Mouse (Mus musculus) lung, embryonic 15.5 days (tissue): ENCODE data around the gene Cxcr5. TPM values are rescaled to one million over a fixed set of nuclear protein-coding genes. Genes with fewer than 3 reads are reported as not detected.

Source experiments
- ATAC-seq: fragments of 200-750 bp; cut with Nextera tagmentation; 2 replicates; pipeline ENCODE4 v1.8.0; 2017; ENCODE audit warnings: moderate number of reproducible peaks, borderline replicate concordance; ENCODE audit not compliant: low FRiP score, low TSS enrichment; ENCODE audit errors: extremely low read depth
- H3K27ac ChIP-seq: fragments of 300-500 bp; sonication (generic); 2 replicates; pipeline ENCODE4 v1.5.1; 2015; ENCODE audit warnings: moderate library complexity, mild to moderate bottlenecking, inconsistent platforms
- H3K27me3 ChIP-seq: fragments of 300-500 bp; sonication (generic); 2 replicates; pipeline ENCODE4 v1.6.1; 2015; ENCODE audit warnings: inconsistent platforms
- H3K36me3 ChIP-seq: fragments of 300-500 bp; sonication (generic); 2 replicates; pipeline ENCODE4 v1.6.1; 2015; ENCODE audit warnings: inconsistent platforms
- H3K4me1 ChIP-seq: fragments of 300-500 bp; sonication (generic); 2 replicates; pipeline ENCODE4 v1.6.1; 2015; ENCODE audit warnings: inconsistent platforms
- H3K4me2 ChIP-seq: fragments of 300-500 bp; sonication (generic); 2 replicates; pipeline ENCODE4 v1.6.1; 2015; ENCODE audit warnings: inconsistent platforms, mild to moderate bottlenecking, moderate library complexity
- H3K4me3 ChIP-seq: fragments of 300-500 bp; sonication (generic); 2 replicates; pipeline ENCODE4 v1.5.1; 2015; ENCODE audit warnings: mild to moderate bottlenecking, inconsistent platforms
- H3K9ac ChIP-seq: fragments of 300-500 bp; sonication (generic); 2 replicates; pipeline ENCODE4 v1.6.1; 2015; ENCODE audit warnings: inconsistent platforms
- H3K9me3 ChIP-seq: fragments of 300-500 bp; sonication (generic); 2 replicates; pipeline ENCODE4 v1.6.1; 2016; ENCODE audit warnings: inconsistent platforms
- WGBS: fragments of 180-500 bp; shearing (Covaris S2); methylation state at CpG from one replicate; pipeline ENCODE4 v1.1.7; 2015; 5-methylcytosine and 5-hydroxymethylcytosine counted together
- polyA plus RNA-seq: library from polyadenylated mRNA; unstranded; fragments of >200 nt; fragmentation: Nextera tagmentation; extraction: Ambion mirVana; gene quantifications from 2 replicates; pipeline ENCODE4 v1.2.1, GENCODE M21; 2015

Gene Cxcr5
- polyA plus RNA-seq, 1 experiment from 2014 or later = not detected

DNA sequence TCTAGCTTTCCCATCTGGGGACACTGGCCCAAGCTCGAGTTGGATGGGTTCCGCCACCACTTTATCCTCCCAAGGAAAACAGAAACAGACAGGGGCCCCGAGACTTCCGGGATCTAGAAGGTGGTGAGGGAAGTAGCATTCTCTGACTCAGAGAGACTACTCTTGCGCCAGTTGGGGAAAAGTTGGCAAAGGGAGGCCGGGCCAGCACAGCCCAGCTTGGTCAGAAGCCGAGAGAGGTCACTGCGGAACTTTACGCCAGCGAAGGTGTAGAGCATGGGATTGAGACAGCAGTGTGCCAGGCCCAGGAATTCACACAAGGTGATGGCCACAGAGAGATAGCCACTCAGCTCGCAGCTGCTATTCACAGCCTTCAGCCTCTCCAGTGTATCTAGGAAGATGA lies 48.6 kb downstream of the Cxcr5 start:
- H3K9ac ChIP-seq = no peak overlapping the region
- no peak overlapping the region for H3K27ac ChIP-seq
- no peak overlapping the region for H3K4me3 ChIP-seq
- WGBS = 76% methylated on average over 11 of the region's 11 CpGs
- ATAC-seq = no peak
- peaks cover 46% of the 10 kb centered on the region for H3K4me1 ChIP-seq
- H3K9me3 ChIP-seq = no peaks in the 10 kb centered on the region
- H3K4me2 ChIP-seq = no peak overlapping the region
- peaks cover 14% of the 10 kb centered on the region; the same call in 1 of the 2 replicates for H3K36me3 ChIP-seq
- H3K27me3 ChIP-seq = no peaks in the 10 kb centered on the region

DNA sequence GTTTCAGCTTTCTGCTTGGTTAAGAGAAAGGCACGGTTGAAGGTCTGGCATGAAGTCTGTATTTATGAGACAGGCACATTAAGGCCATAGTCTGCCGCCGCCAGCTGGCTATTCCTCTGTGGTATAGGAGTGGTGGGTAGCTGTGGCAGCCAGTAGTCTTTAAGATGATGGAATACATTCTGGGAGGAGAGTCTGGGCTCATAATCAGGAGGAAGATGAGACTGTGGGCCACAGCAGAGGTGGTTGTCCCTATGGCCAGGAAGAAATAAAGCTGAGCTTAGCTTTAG lies 49.0 kb downstream of the Cxcr5 start:
- H3K4me1 ChIP-seq = peaks cover 46% of the 10 kb centered on the region
- H3K4me2 ChIP-seq = no peak overlapping the region
- no peak overlapping the region for H3K4me3 ChIP-seq
- no peak overlapping the region for H3K9ac ChIP-seq
- no peaks in the 10 kb centered on the region for H3K27me3 ChIP-seq
- 83% methylated on average over 3 of the region's 3 CpGs for WGBS
- no peaks in the 10 kb centered on the region for H3K9me3 ChIP-seq
- H3K27ac ChIP-seq = no peak overlapping the region
- H3K36me3 ChIP-seq = peaks cover 18% of the 10 kb centered on the region
- no peak for ATAC-seq

DNA sequence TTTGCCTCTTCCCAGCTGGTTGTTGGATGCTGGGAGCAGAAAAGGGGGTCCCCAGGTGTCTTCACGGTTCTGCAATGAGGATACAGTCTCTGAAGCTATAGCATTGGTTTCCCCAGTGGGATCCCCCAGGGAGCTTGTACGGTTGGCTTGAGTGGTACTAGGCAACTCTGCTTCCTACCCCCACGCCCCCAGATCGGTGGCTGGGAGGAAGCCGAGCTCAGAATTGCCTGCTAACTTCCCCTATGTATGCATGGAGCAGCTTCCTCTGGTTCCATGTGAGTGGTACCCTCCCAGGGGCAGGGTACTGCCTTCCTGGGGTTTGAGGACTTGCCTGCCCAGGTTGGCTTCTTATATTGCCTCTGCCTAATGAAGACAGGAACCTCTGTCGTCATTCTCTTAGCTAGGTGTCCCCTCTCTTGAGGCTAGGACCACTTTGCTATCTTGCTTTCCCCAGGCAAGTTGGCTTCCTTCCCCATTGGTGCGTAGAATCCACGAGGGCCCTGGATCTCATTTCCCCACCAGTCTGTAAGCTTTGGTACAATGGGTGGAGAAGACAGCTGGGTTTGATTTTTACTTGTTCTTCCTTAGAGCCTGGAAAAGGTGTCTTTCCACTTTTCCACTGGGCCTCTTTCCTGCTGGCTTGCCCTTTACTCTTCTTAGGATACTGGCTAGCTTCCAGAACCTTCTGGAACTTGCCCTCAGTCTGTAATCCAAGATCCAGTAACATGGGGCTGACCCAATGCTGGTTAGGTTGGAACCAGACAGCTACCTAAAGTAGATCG lies 49.6 kb downstream of the Cxcr5 start:
- no peak overlapping the region for H3K9ac ChIP-seq
- H3K36me3 ChIP-seq = peaks cover 23% of the 10 kb centered on the region
- no peak overlapping the region for H3K4me3 ChIP-seq
- WGBS = 68% methylated on average over 9 of the region's 9 CpGs
- 0 out of 2 replicates have a peak overlapping the region, but pooled peaks have one; percentile 16 for H3K27ac ChIP-seq
- peaks cover 46% of the 10 kb centered on the region for H3K4me1 ChIP-seq
- ATAC-seq = no peak
- H3K27me3 ChIP-seq = no peaks in the 10 kb centered on the region
- H3K9me3 ChIP-seq = no peaks in the 10 kb centered on the region
- H3K4me2 ChIP-seq = no peak overlapping the region

DNA sequence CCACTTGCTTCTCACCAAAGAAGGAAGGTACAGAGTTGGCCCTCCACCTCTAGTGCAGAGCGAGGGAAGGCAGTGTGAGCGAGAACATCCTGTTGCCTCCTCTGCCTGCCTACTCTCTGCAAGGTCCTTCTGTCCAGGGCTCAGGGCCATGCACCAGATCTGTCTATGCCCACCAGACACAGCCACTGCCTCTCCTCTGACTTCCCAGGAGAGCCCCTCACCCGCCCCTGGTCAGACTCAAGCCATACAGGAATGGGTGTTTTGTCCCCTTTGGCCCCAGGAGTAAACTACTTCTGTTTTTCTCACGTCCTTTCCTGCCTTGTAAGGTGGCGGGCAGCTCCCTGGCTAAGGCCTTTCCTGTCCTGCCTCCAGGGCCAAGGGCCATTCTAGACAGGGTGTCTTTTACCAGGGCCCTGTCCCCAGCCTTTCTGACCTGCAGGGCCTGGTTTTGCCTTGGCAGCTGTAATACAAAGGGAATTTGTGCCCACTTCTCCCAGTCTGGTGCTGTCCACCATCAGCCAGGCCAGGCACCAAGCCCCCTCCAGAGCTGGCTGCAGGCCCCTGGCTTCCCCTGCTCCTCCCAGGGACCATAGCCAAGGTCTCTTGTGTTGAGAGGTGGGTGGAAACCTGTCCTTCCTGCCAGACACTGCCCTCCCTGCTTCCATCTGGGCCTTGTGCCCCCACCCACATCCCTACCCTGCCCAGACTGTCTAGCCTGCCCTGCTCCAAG lies 50.6 kb downstream of the Cxcr5 start:
- Histone ChIP-seq H3K4me2 (no peak overlapping the region; the same call in 1 of the 2 replicates), H3K27ac (peak overlapping the region; percentile 67), H3K4me1 (peaks cover 47% of the 10 kb centered on the region), H3K9ac (peak overlapping the region; percentile 2; the same call in 1 of the 2 replicates), H3K9me3 (no peaks in the 10 kb centered on the region), H3K27me3 (no peaks in the 10 kb centered on the region), H3K4me3 (no peak overlapping the region), H3K36me3 (peaks cover 34% of the 10 kb centered on the region)
- ATAC-seq = peak; percentile 52
- WGBS = 50% methylated on average over 5 of the region's 5 CpGs

DNA sequence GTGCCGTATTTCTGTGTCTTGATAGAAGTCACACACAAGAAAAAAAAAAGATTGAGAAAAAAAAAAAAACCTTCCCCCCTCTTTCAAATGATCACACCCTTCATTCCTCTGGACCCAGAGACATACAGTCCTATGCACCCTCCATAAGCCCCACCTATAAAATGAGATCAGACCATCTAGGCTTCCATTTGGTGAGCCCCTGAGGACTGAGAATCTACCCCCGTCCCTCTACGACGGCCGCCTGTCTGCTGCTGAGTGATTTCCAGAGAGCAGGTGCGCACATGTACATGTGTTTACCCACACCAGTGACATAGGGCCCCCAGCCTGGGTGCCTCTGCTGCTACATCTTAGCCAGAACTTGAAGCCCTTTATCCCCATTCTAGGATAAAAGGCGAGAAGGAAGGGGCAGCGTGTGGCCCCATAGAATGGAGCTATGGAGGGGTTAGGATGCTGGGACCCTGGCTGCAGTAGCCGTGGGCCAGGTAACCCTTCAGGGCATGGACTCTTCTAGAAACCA lies 51.3 kb downstream of the Cxcr5 start:
- 35% methylated on average over 9 of the region's 9 CpGs for WGBS
- no peak for ATAC-seq

DNA sequence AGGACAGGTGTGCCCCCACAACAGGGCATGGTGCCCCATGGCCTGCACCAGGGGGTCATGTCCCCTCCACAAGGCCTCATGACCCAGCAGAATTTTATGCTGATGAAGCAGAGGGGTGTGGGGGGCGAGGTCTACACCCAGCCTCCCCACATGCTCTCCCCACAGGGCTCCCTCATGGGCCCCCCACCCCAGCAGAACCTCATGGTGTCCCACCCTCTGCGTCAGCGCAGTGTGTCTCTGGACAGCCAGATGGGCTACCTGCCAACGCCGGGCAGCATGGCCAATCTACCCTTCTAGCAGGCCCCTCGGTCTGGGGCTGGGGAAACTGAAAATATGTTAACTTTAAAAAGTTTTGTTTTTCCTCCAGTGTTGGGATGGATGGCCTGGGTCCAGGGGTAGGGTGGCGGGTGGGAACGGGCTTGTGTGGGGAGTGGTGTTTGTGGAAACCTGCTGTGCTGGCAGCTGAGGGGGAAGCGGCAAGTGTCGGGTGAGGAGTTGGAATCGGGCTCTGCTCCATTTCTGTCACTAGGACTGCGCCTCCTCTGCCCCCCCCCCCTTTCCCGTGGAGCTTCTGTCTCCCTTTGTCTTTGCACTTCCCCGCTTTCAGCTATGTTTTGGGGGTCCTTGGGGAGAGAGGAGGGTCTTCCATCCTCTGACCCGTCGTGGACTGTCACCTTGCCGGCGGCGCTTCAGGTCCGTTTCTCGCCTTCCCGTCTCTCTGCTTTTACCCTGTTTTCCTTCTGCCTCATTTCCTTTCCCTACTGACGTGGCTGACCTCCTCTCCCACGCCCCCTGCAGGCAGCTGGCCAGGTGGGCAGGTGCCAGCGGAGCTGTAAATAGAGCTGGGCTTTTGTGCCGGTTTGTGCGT lies 52.0 kb downstream of the Cxcr5 start:
- H3K9me3 ChIP-seq = no peaks in the 10 kb centered on the region
- peak overlapping the region; percentile 29 for H3K9ac ChIP-seq
- H3K4me2 ChIP-seq = peak overlapping the region; percentile 58
- 8% methylated on average over 25 of the region's 27 CpGs for WGBS
- peaks cover 51% of the 10 kb centered on the region for H3K4me1 ChIP-seq
- H3K27me3 ChIP-seq = no peaks in the 10 kb centered on the region
- peaks cover 48% of the 10 kb centered on the region for H3K36me3 ChIP-seq
- H3K27ac ChIP-seq = peak overlapping the region; percentile 72
- peak overlapping the region; percentile 26 for H3K4me3 ChIP-seq
- peak; percentile 43; the same call in 1 of the 2 replicates for ATAC-seq

More for the DNA sequence above, 51.3 kb downstream of the Cxcr5 start:
- Histone ChIP-seq H3K36me3 (peaks cover 41% of the 10 kb centered on the region), H3K27me3 (no peaks in the 10 kb centered on the region), H3K9ac (no peak overlapping the region), H3K9me3 (no peaks in the 10 kb centered on the region), H3K4me2 (peak overlapping the region; percentile 58; the same call in 1 of the 2 replicates), H3K4me1 (peaks cover 50% of the 10 kb centered on the region), H3K27ac (peak overlapping the region; percentile 67), H3K4me3 (no peak overlapping the region)

DNA sequence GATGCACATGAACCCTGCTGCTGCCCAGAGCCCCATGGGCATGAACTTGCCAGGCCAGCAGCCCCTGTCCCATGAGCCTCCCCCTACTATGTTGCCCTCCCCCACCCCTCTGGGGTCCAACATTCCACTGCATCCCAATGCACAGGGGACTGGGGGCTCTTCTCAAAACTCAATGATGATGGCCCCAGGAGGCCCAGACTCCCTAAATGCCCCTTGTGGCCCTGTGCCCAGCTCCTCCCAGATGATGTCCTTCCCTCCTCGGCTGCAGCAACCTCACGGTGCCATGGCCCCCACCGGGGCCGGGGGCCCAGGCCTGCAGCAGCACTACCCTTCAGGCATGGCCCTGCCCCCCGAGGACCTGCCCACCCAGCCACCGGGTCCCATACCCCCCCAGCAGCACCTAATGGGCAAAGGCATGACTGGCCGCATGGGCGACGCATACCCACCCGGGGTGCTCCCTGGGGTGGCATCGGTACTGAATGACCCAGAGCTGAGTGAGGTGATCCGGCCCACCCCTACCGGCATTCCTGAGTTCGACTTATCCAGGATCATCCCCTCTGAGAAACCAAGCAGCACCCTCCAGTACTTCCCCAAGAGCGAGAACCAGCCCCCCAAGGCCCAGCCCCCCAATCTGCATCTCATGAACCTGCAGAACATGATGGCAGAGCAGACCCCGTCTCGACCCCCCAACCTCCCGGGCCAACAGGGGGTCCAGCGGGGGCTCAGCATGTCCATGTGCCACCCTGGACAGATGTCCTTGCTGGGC lies 52.8 kb downstream of the Cxcr5 start:
- Histone ChIP-seq H3K4me3 (peak overlapping the region; percentile 26; the same call in 1 of the 2 replicates), H3K4me1 (peaks cover 56% of the 10 kb centered on the region), H3K27me3 (no peaks in the 10 kb centered on the region), H3K36me3 (peaks cover 52% of the 10 kb centered on the region), H3K9ac (peak overlapping the region; percentile 29; the same call in 1 of the 2 replicates), H3K27ac (peak overlapping the region; percentile 64), H3K4me2 (peak overlapping the region; percentile 58), H3K9me3 (no peaks in the 10 kb centered on the region)
- WGBS = 74% methylated on average over 19 of the region's 19 CpGs
- ATAC-seq = no peak

DNA sequence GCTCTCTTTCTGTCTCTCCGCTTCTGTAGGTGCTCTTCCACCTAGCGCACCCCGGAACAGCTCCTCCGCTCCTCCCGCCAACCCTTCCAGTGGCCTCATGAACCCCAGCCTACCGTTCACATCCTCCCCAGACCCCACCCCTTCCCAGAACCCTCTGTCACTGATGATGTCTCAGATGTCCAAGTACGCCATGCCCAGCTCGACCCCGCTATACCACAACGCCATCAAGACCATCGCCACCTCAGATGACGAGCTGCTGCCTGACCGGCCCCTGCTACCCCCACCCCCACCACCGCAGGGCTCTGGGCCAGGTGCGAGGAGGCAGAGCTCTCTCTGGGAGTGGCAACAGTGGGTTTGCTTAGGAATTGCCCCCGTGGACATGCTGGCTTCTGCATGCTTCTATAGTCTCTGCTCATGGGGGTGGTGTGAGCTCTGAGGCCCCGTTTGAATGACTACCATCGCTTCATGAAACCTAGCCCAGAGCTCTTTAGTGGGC lies 53.5 kb downstream of the Cxcr5 start:
- H3K4me1 ChIP-seq = peaks cover 57% of the 10 kb centered on the region
- no peak overlapping the region for H3K4me3 ChIP-seq
- H3K27me3 ChIP-seq = no peaks in the 10 kb centered on the region
- H3K27ac ChIP-seq = no peak overlapping the region
- 74% methylated on average over 18 of the region's 18 CpGs for WGBS
- ATAC-seq = no peak
- H3K9ac ChIP-seq = no peak overlapping the region
- no peaks in the 10 kb centered on the region for H3K9me3 ChIP-seq
- H3K36me3 ChIP-seq = peaks cover 58% of the 10 kb centered on the region
- H3K4me2 ChIP-seq = no peak overlapping the region

DNA sequence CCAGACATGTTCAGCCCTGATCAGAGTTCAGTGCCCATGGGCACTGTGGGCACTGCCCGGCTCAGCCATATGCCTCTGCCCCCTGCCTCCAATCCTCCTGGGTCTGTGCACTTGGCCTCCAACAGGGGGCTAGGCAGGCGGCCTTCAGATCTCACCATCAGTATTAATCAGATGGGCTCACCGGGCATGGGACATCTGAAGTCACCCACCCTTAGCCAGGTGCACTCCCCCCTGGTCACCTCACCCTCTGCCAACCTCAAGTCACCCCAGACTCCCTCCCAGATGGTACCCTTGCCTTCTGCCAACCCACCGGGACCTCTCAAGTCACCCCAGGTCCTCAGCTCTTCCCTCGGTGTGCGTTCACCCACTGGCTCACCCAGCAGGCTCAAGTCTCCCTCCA lies 54.3 kb downstream of the Cxcr5 start:
- ATAC-seq = no peak
- Histone ChIP-seq H3K9me3 (no peaks in the 10 kb centered on the region), H3K9ac (no peak overlapping the region), H3K4me1 (peaks cover 57% of the 10 kb centered on the region), H3K27ac (no peak overlapping the region), H3K27me3 (no peaks in the 10 kb centered on the region), H3K4me3 (no peak overlapping the region), H3K4me2 (no peak overlapping the region), H3K36me3 (peaks cover 66% of the 10 kb centered on the region)
- 95% methylated on average over 6 of the region's 6 CpGs for WGBS

DNA sequence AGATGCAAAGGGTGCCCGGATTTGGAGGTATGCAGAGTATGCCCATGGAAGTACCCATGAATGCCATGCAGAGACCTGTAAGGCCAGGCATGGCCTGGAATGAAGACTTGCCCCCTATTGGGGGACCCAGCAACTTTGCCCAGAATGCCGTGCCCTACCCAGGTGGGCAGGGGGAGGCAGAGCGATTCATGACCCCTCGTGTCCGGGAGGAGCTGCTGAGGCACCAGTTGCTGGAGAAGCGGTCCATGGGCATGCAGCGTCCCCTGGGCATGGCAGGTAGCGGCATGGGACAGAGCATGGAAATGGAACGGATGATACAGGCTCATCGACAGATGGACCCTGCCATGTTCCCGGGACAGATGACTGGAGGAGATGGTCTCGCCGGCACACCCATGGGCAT lies 55.1 kb downstream of the Cxcr5 start:
- Histone ChIP-seq H3K9me3 (no peaks in the 10 kb centered on the region), H3K4me1 (peaks cover 57% of the 10 kb centered on the region), H3K4me2 (no peak overlapping the region), H3K27me3 (no peaks in the 10 kb centered on the region), H3K27ac (no peak overlapping the region), H3K36me3 (peaks cover 69% of the 10 kb centered on the region), H3K9ac (no peak overlapping the region), H3K4me3 (no peak overlapping the region)
- 89% methylated on average over 13 of the region's 13 CpGs for WGBS
- ATAC-seq = no peak
